Mouse (Mus musculus): ENCODE measurements around the gene Hmga1b.

DNA sequence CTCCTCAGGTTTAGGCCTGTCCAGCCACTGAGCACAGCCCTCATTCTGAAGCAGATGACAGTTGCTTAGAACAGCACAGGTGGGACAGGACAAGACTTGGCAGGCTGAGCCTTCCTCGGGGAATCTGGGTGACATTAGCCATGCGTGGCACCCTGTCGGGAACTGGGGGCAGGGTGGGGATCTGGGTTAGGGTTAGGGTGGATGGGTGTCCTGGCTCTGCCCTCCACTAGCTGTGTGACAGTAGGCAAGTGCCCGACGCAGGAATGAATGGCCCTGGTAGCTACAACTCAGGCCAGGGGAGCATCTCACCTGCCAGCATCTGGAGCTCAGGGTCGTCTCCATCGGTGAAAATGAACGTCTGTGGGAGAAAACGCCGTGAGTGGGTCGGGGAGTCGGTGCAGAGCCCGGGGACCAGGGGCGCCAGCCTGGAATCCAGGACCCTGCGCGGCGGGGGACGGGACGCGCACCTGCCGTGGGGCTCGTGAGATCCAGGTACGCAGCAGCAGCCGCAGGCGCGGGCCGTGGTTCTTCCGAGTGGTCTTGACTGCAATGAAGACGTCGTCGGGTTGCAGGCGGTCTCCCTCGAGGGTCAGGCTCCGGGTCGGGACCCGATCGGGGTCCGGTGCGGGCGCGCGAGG is 21.0 kb downstream of the Hmga1b start:
- TF ChIP-seq CTCF (IDR thresholded peaks at IDR 0.05; ENCODE audit: control insufficient read depth, insufficient read depth, low read length) (no peak), POLR2A (IDR thresholded peaks at IDR 0.05; ENCODE audit: borderline replicate concordance, control insufficient read depth, low read depth, low read length) (no peak)
